Mouse (Mus musculus) intestine, postnatal 0 days (tissue): ENCODE data around the gene F11r. TPM values are rescaled to one million over a fixed set of nuclear protein-coding genes. Genes with fewer than 3 reads are reported as not detected.

Experiments
- ATAC-seq: fragments of 200-750 bp; cut with Nextera tagmentation; 2 replicates; pipeline ENCODE4 v1.8.0; 2017; ENCODE audit warnings: mild to moderate bottlenecking, moderate TSS enrichment, moderate library complexity
- H3K27ac ChIP-seq: fragments of 300-500 bp; sonication (generic); 2 replicates; pipeline ENCODE4 v1.5.1; 2014; ENCODE audit warnings: mild to moderate bottlenecking, low read depth, low read length, moderate library complexity
- H3K27me3 ChIP-seq: fragments of 300-500 bp; sonication (generic); replicated peaks from 2 replicates; pipeline ENCODE4 v1.6.1; 2014; ENCODE audit warnings: low read length, mixed read lengths; ENCODE audit not compliant: control insufficient read depth, insufficient read depth
- H3K36me3 ChIP-seq: fragments of 300-500 bp; sonication (generic); 2 replicates; pipeline ENCODE4 v1.6.1; 2014; ENCODE audit warnings: mild to moderate bottlenecking, moderate library complexity; ENCODE audit not compliant: control insufficient read depth, insufficient read depth
- H3K4me1 ChIP-seq: fragments of 300-500 bp; sonication (generic); replicated peaks from 2 replicates; pipeline ENCODE4 v1.6.1; 2014; ENCODE audit warnings: antibody characterized with exemption, low read length, mixed read lengths; ENCODE audit not compliant: control insufficient read depth, insufficient read depth
- H3K4me2 ChIP-seq: fragments of 300-500 bp; sonication (generic); replicated peaks from 2 replicates; pipeline ENCODE4 v1.6.1; 2014; ENCODE audit warnings: low read depth, mild to moderate bottlenecking, moderate library complexity
- H3K4me3 ChIP-seq: fragments of 300-500 bp; sonication (generic); 2 replicates; pipeline ENCODE4 v1.5.1; 2014; ENCODE audit warnings: low read depth, low read length
- H3K9ac ChIP-seq: fragments of 300-500 bp; sonication (generic); 2 replicates; pipeline ENCODE4 v1.6.1; 2014; ENCODE audit warnings: mild to moderate bottlenecking, low read depth, low read length
- H3K9me3 ChIP-seq: fragments of 300-500 bp; sonication (generic); 2 replicates; pipeline ENCODE4 v1.6.1; 2016; ENCODE audit warnings: mixed run types; ENCODE audit not compliant: control insufficient read depth
- CTCF ChIP-seq: sonication (generic); IDR thresholded peaks from 2 replicates; pipeline ENCODE4 v1.5.1; 2016; ENCODE audit warnings: low read depth, mild to moderate bottlenecking, control low read depth, antibody characterized with exemption, moderate library complexity
- WGBS: fragments of 180-500 bp; shearing (Covaris S2); extraction: QIAGEN DNeasy Blood & Tissue Kit; methylation state at CpG from one replicate; pipeline ENCODE4 v1.1.7; 2014; 5-methylcytosine and 5-hydroxymethylcytosine counted together
- polyA plus RNA-seq: library from polyadenylated mRNA; unstranded; fragments of >200 nt; fragmentation: Nextera tagmentation; extraction: Ambion mirVana; gene quantifications from 2 replicates; pipeline ENCODE4 v1.2.1, GENCODE M21; 2015

The F11r gene
- polyA plus RNA-seq, 1 experiment from 2014 or later = 72.5 TPM

GRCm38 (mm10) chr1:171410231-171410630 lies 27.1 kb upstream of the F11r start:
- Histone ChIP-seq H3K36me3 (peaks cover 1% of the 10 kb centered on the region; the same call in 1 of the 2 replicates), H3K4me3 (no peak overlapping the region), H3K27me3 (0 out of 2 replicates have a peak, but pooled peaks cover 6% of the 10 kb centered on the region), H3K4me2 (no peak overlapping the region), H3K27ac (no peak overlapping the region), H3K9ac (no peak overlapping the region), H3K9me3 (no peaks in the 10 kb centered on the region), H3K4me1 (no peaks in the 10 kb centered on the region)
- ATAC-seq = no peak
- TF ChIP-seq CTCF = no peak
- WGBS = 95% methylated on average over 1 of the region's 1 CpGs

- WGBS = 0% methylated on average over 36 of the region's 36 CpGs
- H3K4me2 ChIP-seq = peak within 1 kb of the TSS; percentile 72
- peak within 1 kb of the TSS; percentile 93 for H3K9ac ChIP-seq
- TF ChIP-seq CTCF = 0 out of 2 replicates have a peak, but pooled peaks have one; percentile 2
- no peaks in the 10 kb centered on the region for H3K4me1 ChIP-seq
- H3K9me3 ChIP-seq = no peaks in the 10 kb centered on the region
- ATAC-seq = peak; percentile 95
- peak within 1 kb of the TSS; percentile 91 for H3K27ac ChIP-seq
- H3K36me3 ChIP-seq = peaks cover 9% of the 10 kb centered on the region
- peak within 1 kb of the TSS; percentile 100 for H3K4me3 ChIP-seq
- 0 out of 2 replicates have a peak, but pooled peaks cover 6% of the 10 kb centered on the region for H3K27me3 ChIP-seq
These were observed 26.3 kb upstream of the F11r start, which contains the start of gene Usf1 for GRCm38 (mm10) chr1:171410947-171411484. Gene Usf1, plus strand, starts transcription at chr1:171411313.

GRCm38 (mm10) chr1:171411492-171411941 lies 25.8 kb upstream of the F11r start:
- under 1% methylated on average over 39 of the region's 39 CpGs for WGBS
- peak; percentile 64 for ATAC-seq
- no peak for TF ChIP-seq CTCF

GRCm38 (mm10) chr1:171412001-171412441 lies 25.3 kb upstream of the F11r start:
- TF ChIP-seq CTCF = peak; percentile 43
- under 1% methylated on average over 20 of the region's 20 CpGs for WGBS
- Histone ChIP-seq H3K4me3 (peak overlapping the region; percentile 100), H3K9me3 (no peaks in the 10 kb centered on the region), H3K27me3 (0 out of 2 replicates have a peak, but pooled peaks cover 6% of the 10 kb centered on the region), H3K9ac (peak overlapping the region; percentile 93), H3K27ac (peak overlapping the region; percentile 91), H3K4me2 (peak overlapping the region; percentile 72), H3K36me3 (peaks cover 18% of the 10 kb centered on the region), H3K4me1 (no peaks in the 10 kb centered on the region)
- peak; percentile 17; the same call in 1 of the 2 replicates for ATAC-seq

More at GRCm38 (mm10) chr1:171411492-171411941, 25.8 kb upstream of the F11r start:
- Histone ChIP-seq H3K4me2 (peak overlapping the region; percentile 72), H3K4me3 (peak overlapping the region; percentile 100), H3K9me3 (no peaks in the 10 kb centered on the region), H3K27ac (peak overlapping the region; percentile 91), H3K9ac (peak overlapping the region; percentile 93), H3K4me1 (no peaks in the 10 kb centered on the region), H3K36me3 (peaks cover 14% of the 10 kb centered on the region), H3K27me3 (0 out of 2 replicates have a peak, but pooled peaks cover 6% of the 10 kb centered on the region)

- 49% methylated on average over 3 of the region's 3 CpGs for WGBS
These were observed 24.9 kb upstream of the F11r start for GRCm38 (mm10) chr1:171412446-171412845.

GRCm38 (mm10) chr1:171413608-171414007 lies 23.7 kb upstream of the F11r start:
- Histone ChIP-seq H3K27ac (no peak overlapping the region), H3K9me3 (no peaks in the 10 kb centered on the region), H3K4me3 (no peak overlapping the region), H3K9ac (no peak overlapping the region), H3K36me3 (peaks cover 33% of the 10 kb centered on the region), H3K4me2 (no peak overlapping the region), H3K4me1 (no peaks in the 10 kb centered on the region), H3K27me3 (0 out of 2 replicates have a peak, but pooled peaks cover 6% of the 10 kb centered on the region)
- TF ChIP-seq CTCF = no peak
- no peak for ATAC-seq
- WGBS = 77% methylated on average over 8 of the region's 8 CpGs

More at GRCm38 (mm10) chr1:171412446-171412845, 24.9 kb upstream of the F11r start:
- H3K9ac ChIP-seq = peak overlapping the region; percentile 93
- peak overlapping the region; percentile 100 for H3K4me3 ChIP-seq
- 0 out of 2 replicates have a peak, but pooled peaks cover 6% of the 10 kb centered on the region for H3K27me3 ChIP-seq
- H3K4me1 ChIP-seq = no peaks in the 10 kb centered on the region
- peaks cover 23% of the 10 kb centered on the region for H3K36me3 ChIP-seq
- no peaks in the 10 kb centered on the region for H3K9me3 ChIP-seq
- peak overlapping the region; percentile 72 for H3K4me2 ChIP-seq
- ATAC-seq = no peak
- H3K27ac ChIP-seq = peak overlapping the region; percentile 91
- no peak for TF ChIP-seq CTCF
